Mouse (Mus musculus): Measurements from ENCODE around the gene 1700001C02Rik. TPM values are rescaled to one million over a fixed set of nuclear protein-coding genes. Genes with fewer than 3 reads are reported as not detected.
A peak's percentile ranks its signal among the peaks of the same experiment; 100 is the strongest.

The 1700001C02Rik gene
- polyA plus RNA-seq, 1 experiment, result not detected

DNA sequence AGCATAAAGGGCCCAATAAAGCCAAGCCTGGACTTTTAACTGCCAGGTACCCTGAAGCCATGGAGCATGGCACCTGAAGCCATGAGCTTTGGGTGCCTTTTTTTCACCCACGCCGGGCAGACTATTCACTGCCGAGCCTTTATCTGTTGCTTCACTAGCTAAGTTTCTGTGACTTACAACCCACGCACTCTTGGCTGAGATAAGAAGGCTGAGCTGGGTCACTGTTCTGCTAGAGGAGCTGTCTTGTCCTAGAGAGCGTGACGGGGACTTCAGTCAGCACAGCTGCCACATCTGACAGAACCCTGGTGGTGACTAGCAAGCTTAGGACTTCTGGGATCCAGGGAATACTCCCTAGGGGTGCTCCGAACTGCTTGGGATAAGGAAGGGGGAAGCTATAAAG, 27.9 kb downstream of the 1700001C02Rik start:
- TF ChIP-seq POLR2A (IDR thresholded peaks at IDR 0.05; ENCODE audit: low read depth, low read length), result no peak
- TF ChIP-seq CTCF (IDR thresholded peaks at IDR 0.05; ENCODE audit: extremely low read depth, insufficient read length, insufficient replicate concordance, low read depth, low read length), result no peak
- no peak overlapping the region for H3K4me3 ChIP-seq (ENCODE audit: low read depth, low read length)
- WGBS, result 46% methylated on average over 7 of the region's 7 CpGs
- H3K27ac ChIP-seq (ENCODE audit: insufficient read depth, low read depth, low read length), result no peak overlapping the region
- H3K36me3 ChIP-seq (ENCODE audit: control insufficient read depth, insufficient read depth, low read length), result no peaks in the 10 kb centered on the region
- H3K4me1 ChIP-seq (ENCODE audit: control insufficient read depth, insufficient read depth, insufficient read length, low read length), result no peaks in the 10 kb centered on the region; the same call in 1 of the 2 replicates
- H3K27me3 ChIP-seq (ENCODE audit: control insufficient read depth, insufficient read depth, low read length), result no peaks in the 10 kb centered on the region

DNA sequence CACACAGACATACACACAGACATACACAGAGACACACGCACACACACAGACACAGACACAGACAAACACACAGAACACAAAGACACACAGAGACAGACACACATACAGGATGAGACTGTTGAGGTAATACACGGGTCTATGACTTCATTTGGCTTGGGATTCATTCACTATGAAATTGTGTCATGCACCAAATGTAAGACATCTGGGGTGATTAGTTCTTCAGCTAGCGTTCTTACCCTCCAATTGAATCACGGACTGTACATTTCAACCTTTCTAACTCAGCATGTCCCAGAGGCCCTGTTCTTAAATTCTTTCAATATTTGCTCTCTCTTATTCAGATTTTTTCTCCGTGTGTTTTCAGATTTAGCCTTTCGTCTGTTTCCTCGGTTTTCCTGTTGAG, 28.8 kb downstream of the 1700001C02Rik start:
- no peaks in the 10 kb centered on the region for H3K27me3 ChIP-seq (ENCODE audit: control insufficient read depth, insufficient read depth, low read length)
- H3K27ac ChIP-seq (ENCODE audit: insufficient read depth, low read depth, low read length), result no peak overlapping the region
- H3K36me3 ChIP-seq (ENCODE audit: control insufficient read depth, insufficient read depth, low read length), result no peaks in the 10 kb centered on the region
- no peak for TF ChIP-seq POLR2A (IDR thresholded peaks at IDR 0.05; ENCODE audit: low read depth, low read length)
- TF ChIP-seq CTCF (IDR thresholded peaks at IDR 0.05; ENCODE audit: extremely low read depth, insufficient read length, insufficient replicate concordance, low read depth, low read length), result no peak
- no peaks in the 10 kb centered on the region; the same call in 1 of the 2 replicates for H3K4me1 ChIP-seq (ENCODE audit: control insufficient read depth, insufficient read depth, insufficient read length, low read length)
- 72% methylated on average over 7 of the region's 7 CpGs for WGBS
- no peak overlapping the region for H3K4me3 ChIP-seq (ENCODE audit: low read depth, low read length)

DNA sequence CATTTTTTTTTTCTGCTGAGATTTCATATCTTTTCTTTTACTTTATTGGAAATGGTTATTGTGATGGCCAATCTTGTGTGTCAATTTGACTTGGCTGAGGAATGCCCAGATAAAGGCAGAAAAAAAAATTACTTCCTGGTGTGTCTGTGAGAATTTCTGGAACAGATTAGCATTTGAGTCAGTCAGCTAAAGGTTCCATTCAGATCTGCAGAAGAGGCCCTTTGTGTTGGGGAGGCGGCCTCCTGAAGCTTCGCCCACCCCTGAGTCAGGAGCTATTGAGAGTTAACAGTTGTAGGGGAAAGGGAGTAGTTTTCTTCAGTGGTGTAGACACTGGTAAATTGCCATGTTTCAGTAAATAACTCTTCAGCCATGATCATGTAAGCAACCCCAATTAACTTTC, 29.4 kb downstream of the 1700001C02Rik start:
- Histone ChIP-seq H3K36me3 (ENCODE audit: control insufficient read depth, insufficient read depth, low read length) (no peaks in the 10 kb centered on the region), H3K27ac (ENCODE audit: insufficient read depth, low read depth, low read length) (no peak overlapping the region), H3K4me3 (ENCODE audit: low read depth, low read length) (no peak overlapping the region), H3K27me3 (ENCODE audit: control insufficient read depth, insufficient read depth, low read length) (no peaks in the 10 kb centered on the region), H3K4me1 (ENCODE audit: control insufficient read depth, insufficient read depth, insufficient read length, low read length) (no peaks in the 10 kb centered on the region; the same call in 1 of the 2 replicates)
- WGBS, result 46% methylated on average over 2 of the region's 2 CpGs
- TF ChIP-seq CTCF (IDR thresholded peaks at IDR 0.05; ENCODE audit: extremely low read depth, insufficient read length, insufficient replicate concordance, low read depth, low read length) (no peak), POLR2A (IDR thresholded peaks at IDR 0.05; ENCODE audit: low read depth, low read length) (no peak)

DNA sequence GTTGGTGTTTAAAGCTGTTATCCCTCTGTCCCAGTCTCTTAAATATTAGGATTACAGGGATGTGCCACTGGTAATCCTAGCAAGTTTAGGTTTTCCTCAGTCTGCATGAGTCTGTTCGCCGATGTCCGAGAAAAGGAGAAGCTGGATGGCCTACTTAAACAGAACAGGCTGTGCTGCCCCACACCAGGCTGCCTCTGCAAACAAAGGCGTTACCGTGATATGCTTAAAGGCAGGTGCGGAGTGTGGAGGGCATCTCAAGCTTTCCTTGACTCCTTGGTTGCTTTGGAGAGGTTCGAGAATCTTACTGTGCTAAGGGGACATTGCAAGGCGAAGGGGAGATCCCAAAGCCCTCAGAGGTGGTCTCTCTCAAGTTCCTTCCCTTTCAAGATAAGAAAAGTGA, 31.0 kb downstream of the 1700001C02Rik start:
- H3K27ac ChIP-seq (ENCODE audit: insufficient read depth, low read depth, low read length), result no peak overlapping the region
- H3K4me3 ChIP-seq (ENCODE audit: low read depth, low read length), result no peak overlapping the region
- no peaks in the 10 kb centered on the region for H3K36me3 ChIP-seq (ENCODE audit: control insufficient read depth, insufficient read depth, low read length)
- H3K4me1 ChIP-seq (ENCODE audit: control insufficient read depth, insufficient read depth, insufficient read length, low read length), result no peaks in the 10 kb centered on the region
- TF ChIP-seq POLR2A (IDR thresholded peaks at IDR 0.05; ENCODE audit: low read depth, low read length) (no peak), CTCF (IDR thresholded peaks at IDR 0.05; ENCODE audit: extremely low read depth, insufficient read length, insufficient replicate concordance, low read depth, low read length) (no peak)
- H3K27me3 ChIP-seq (ENCODE audit: control insufficient read depth, insufficient read depth, low read length), result no peaks in the 10 kb centered on the region
- WGBS, result 47% methylated on average over 8 of the region's 8 CpGs

DNA sequence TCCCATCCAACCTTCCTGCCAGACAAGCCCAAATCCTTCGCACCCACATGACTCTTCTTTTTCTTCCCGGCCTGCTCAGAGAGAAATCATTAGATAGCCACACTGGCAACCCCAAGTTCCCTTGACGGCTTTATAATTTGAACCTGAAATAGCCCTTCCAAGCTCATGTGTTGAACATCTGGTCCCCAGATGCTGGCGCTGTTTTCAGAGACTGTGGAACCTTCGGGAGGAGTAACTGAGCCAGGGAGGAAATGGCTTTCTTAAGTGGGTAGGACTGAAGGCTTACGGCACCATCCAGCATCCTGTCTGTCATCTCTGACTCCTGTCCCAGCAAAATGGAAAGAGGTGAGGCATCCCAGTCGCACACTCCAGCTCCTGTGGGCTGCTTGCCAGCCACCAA, 31.5 kb downstream of the 1700001C02Rik start:
- no peaks in the 10 kb centered on the region for H3K4me1 ChIP-seq (ENCODE audit: control insufficient read depth, insufficient read depth, insufficient read length, low read length)
- H3K4me3 ChIP-seq (ENCODE audit: low read depth, low read length), result no peak overlapping the region
- WGBS, result 79% methylated on average over 7 of the region's 7 CpGs
- TF ChIP-seq POLR2A (IDR thresholded peaks at IDR 0.05; ENCODE audit: low read depth, low read length) (no peak), CTCF (IDR thresholded peaks at IDR 0.05; ENCODE audit: extremely low read depth, insufficient read length, insufficient replicate concordance, low read depth, low read length) (no peak)
- H3K27me3 ChIP-seq (ENCODE audit: control insufficient read depth, insufficient read depth, low read length), result no peaks in the 10 kb centered on the region
- no peaks in the 10 kb centered on the region for H3K36me3 ChIP-seq (ENCODE audit: control insufficient read depth, insufficient read depth, low read length)
- no peak overlapping the region for H3K27ac ChIP-seq (ENCODE audit: insufficient read depth, low read depth, low read length)

DNA sequence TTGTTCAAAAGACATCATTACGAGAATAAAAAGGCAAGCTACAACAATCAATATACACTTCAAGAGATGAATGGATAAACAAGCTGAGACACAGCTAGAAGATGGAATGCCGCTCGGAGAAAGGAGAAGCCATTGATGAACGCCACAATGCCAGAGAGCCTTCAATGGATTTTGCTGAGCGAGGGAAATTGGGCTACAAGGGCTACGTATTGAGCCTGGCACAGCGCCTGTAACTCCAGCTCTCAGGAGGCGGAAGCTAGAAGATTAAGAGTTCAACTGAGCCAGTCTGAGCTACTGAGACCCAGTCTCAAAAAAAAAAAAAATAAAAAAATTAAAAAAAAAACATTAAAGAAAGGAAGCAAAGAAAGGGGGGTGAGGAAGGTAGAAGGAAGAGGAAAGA, 47.3 kb downstream of the 1700001C02Rik start:
- Histone ChIP-seq H3K27ac (ENCODE audit: insufficient read depth, low read depth, low read length) (no peak overlapping the region), H3K27me3 (ENCODE audit: control insufficient read depth, insufficient read depth, low read length) (no peaks in the 10 kb centered on the region; the same call in 1 of the 2 replicates), H3K4me3 (ENCODE audit: low read depth, low read length) (no peak overlapping the region), H3K4me1 (ENCODE audit: control insufficient read depth, insufficient read depth, insufficient read length, low read length) (no peaks in the 10 kb centered on the region), H3K36me3 (ENCODE audit: control insufficient read depth, insufficient read depth, low read length) (no peaks in the 10 kb centered on the region)
- TF ChIP-seq CTCF (IDR thresholded peaks at IDR 0.05; ENCODE audit: extremely low read depth, insufficient read length, insufficient replicate concordance, low read depth, low read length) (no peak), POLR2A (IDR thresholded peaks at IDR 0.05; ENCODE audit: low read depth, low read length) (no peak)
- WGBS, result 87% methylated on average over 8 of the region's 8 CpGs

DNA sequence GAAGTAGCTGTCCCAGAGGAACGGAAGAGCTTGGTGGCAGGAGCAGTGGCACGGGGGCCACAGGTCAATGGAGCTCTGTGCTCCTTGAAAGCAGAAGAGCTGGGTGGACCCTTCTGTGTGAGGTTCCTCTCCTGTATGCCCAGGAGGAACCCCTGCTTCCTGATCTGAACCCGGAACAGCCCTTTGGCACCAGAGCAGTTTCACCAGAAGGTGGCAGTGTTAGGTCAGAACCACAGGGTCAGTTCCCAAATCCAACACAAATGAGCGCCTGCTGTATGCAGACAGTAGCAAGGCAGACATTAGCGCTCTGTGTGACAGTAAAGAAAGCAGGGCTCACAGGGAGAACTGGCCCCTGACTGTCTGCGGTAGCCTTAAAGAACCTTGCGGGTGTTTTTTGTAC, 50.5 kb downstream of the 1700001C02Rik start:
- H3K4me1 ChIP-seq (ENCODE audit: control insufficient read depth, insufficient read depth, insufficient read length, low read length), result no peaks in the 10 kb centered on the region
- no peaks in the 10 kb centered on the region for H3K36me3 ChIP-seq (ENCODE audit: control insufficient read depth, insufficient read depth, low read length)
- no peaks in the 10 kb centered on the region; the same call in 1 of the 2 replicates for H3K27me3 ChIP-seq (ENCODE audit: control insufficient read depth, insufficient read depth, low read length)
- no peak overlapping the region for H3K4me3 ChIP-seq (ENCODE audit: low read depth, low read length)
- TF ChIP-seq POLR2A (IDR thresholded peaks at IDR 0.05; ENCODE audit: low read depth, low read length), result no peak
- TF ChIP-seq CTCF (IDR thresholded peaks at IDR 0.05; ENCODE audit: extremely low read depth, insufficient read length, insufficient replicate concordance, low read depth, low read length), result peak; percentile 76; the same call in 1 of the 2 replicates
- H3K27ac ChIP-seq (ENCODE audit: insufficient read depth, low read depth, low read length), result no peak overlapping the region
- 50% methylated on average over 7 of the region's 7 CpGs for WGBS

Measured in small intestine, adult 2 months (tissue).